Mouse (Mus musculus) hindbrain, embryonic 13.5 days (tissue): ENCODE results near the gene Vtn. TPM values are rescaled to one million over a fixed set of nuclear protein-coding genes. Genes with fewer than 3 reads are reported as not detected.

Source experiments
- ATAC-seq: fragments of 200-750 bp; cut with Nextera tagmentation; 2 replicates; pipeline ENCODE4 v1.8.0; 2017; ENCODE audit warnings: moderate TSS enrichment; ENCODE audit not compliant: low FRiP score
- H3K27ac ChIP-seq: fragments of 300-500 bp; sonication (generic); 2 replicates; pipeline ENCODE4 v1.5.1; 2015; ENCODE audit warnings: inconsistent platforms, mild to moderate bottlenecking, moderate library complexity
- H3K27me3 ChIP-seq: fragments of 300-500 bp; sonication (generic); 2 replicates; pipeline ENCODE4 v1.6.1; 2015; ENCODE audit warnings: mild to moderate bottlenecking, inconsistent platforms
- H3K36me3 ChIP-seq: fragments of 300-500 bp; sonication (generic); 2 replicates; pipeline ENCODE4 v1.6.1; 2015; ENCODE audit warnings: mild to moderate bottlenecking, inconsistent platforms
- H3K4me1 ChIP-seq: fragments of 300-500 bp; sonication (generic); replicated peaks from 2 replicates; pipeline ENCODE4 v1.6.1; 2015; ENCODE audit warnings: inconsistent platforms
- H3K4me2 ChIP-seq: fragments of 300-500 bp; sonication (generic); 2 replicates; pipeline ENCODE4 v1.6.1; 2015; ENCODE audit warnings: inconsistent platforms, mild to moderate bottlenecking, moderate library complexity
- H3K4me3 ChIP-seq: fragments of 300-500 bp; sonication (generic); 2 replicates; pipeline ENCODE4 v1.5.1; 2015; ENCODE audit warnings: mild to moderate bottlenecking, inconsistent platforms
- H3K9ac ChIP-seq: fragments of 300-500 bp; sonication (generic); 2 replicates; pipeline ENCODE4 v1.6.1; 2015; ENCODE audit warnings: mild to moderate bottlenecking, inconsistent platforms
- H3K9me3 ChIP-seq: fragments of 300-500 bp; sonication (generic); 2 replicates; pipeline ENCODE4 v1.6.1; 2016; ENCODE audit warnings: inconsistent platforms
- WGBS: fragments of 180-500 bp; shearing (Covaris S2); methylation state at CpG from one replicate; pipeline ENCODE4 v1.1.7; 2015; 5-methylcytosine and 5-hydroxymethylcytosine counted together
- polyA plus RNA-seq: library from polyadenylated mRNA; unstranded; fragments of >200 nt; fragmentation: Nextera tagmentation; extraction: Ambion mirVana; gene quantifications from 2 replicates; pipeline ENCODE4 v1.2.1, GENCODE M21; 2015

Vtn gene
- polyA plus RNA-seq, 1 experiment from 2014 or later, result 171 TPM

GRCm38 (mm10) chr11:78467515-78467914, 31.4 kb upstream of the Vtn start:
- 91% methylated on average over 7 of the region's 7 CpGs for WGBS
- Histone ChIP-seq H3K27me3 (no peaks in the 10 kb centered on the region), H3K27ac (no peak overlapping the region), H3K4me3 (no peak overlapping the region), H3K36me3 (peaks cover 22% of the 10 kb centered on the region), H3K9me3 (no peaks in the 10 kb centered on the region), H3K9ac (no peak overlapping the region), H3K4me1 (peaks cover 16% of the 10 kb centered on the region), H3K4me2 (no peak overlapping the region)
- no peak for ATAC-seq

DNA sequence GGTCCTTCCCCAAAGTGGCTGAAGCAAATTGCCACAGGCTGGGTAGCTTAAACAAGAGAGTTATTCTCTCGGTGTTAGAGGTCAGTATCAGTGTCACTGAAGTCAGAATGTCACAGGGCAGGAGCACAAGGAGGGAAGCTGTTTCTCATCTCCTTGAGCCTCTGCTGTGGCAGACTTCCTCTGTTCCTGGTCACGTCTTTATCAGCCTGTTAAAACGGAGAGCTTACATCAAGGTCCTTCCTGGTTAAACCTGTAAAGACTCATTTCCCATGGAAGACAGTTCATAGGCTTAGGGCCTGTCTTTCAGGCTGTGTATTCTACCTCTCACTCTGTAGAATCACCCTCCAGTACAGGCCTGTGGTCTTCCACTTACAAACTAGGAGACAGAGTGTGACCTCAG, 31.0 kb upstream of the Vtn start:
- Histone ChIP-seq H3K27me3 (no peaks in the 10 kb centered on the region), H3K4me2 (no peak overlapping the region), H3K36me3 (peaks cover 26% of the 10 kb centered on the region), H3K27ac (no peak overlapping the region), H3K4me1 (peaks cover 16% of the 10 kb centered on the region), H3K4me3 (no peak overlapping the region), H3K9me3 (no peaks in the 10 kb centered on the region), H3K9ac (no peak overlapping the region)
- 69% methylated on average over 3 of the region's 3 CpGs for WGBS
- no peak for ATAC-seq

- WGBS, result 89% methylated on average over 10 of the region's 10 CpGs
- Histone ChIP-seq H3K9ac (no peak overlapping the region), H3K27ac (no peak overlapping the region), H3K36me3 (peaks cover 51% of the 10 kb centered on the region), H3K4me3 (no peak overlapping the region), H3K4me2 (no peak overlapping the region), H3K4me1 (peaks cover 4% of the 10 kb centered on the region), H3K9me3 (no peaks in the 10 kb centered on the region), H3K27me3 (no peaks in the 10 kb centered on the region)
- ATAC-seq, result no peak
These were observed 27.4 kb upstream of the Vtn start for GRCm38 (mm10) chr11:78471326-78472103.

GRCm38 (mm10) chr11:78475289-78475688, 23.6 kb upstream of the Vtn start:
- peaks cover 68% of the 10 kb centered on the region for H3K36me3 ChIP-seq
- H3K4me2 ChIP-seq, result no peak overlapping the region
- no peak for ATAC-seq
- H3K27me3 ChIP-seq, result no peaks in the 10 kb centered on the region
- H3K9me3 ChIP-seq, result no peaks in the 10 kb centered on the region
- no peak overlapping the region for H3K4me3 ChIP-seq
- H3K27ac ChIP-seq, result no peak overlapping the region
- WGBS, result 78% methylated on average over 3 of the region's 3 CpGs
- no peak overlapping the region for H3K9ac ChIP-seq
- H3K4me1 ChIP-seq, result no peaks in the 10 kb centered on the region

GRCm38 (mm10) chr11:78483639-78484038, 15.3 kb upstream of the Vtn start:
- WGBS, result 64% methylated on average over 7 of the region's 7 CpGs
- H3K36me3 ChIP-seq, result peaks cover 92% of the 10 kb centered on the region
- ATAC-seq, result no peak

DNA sequence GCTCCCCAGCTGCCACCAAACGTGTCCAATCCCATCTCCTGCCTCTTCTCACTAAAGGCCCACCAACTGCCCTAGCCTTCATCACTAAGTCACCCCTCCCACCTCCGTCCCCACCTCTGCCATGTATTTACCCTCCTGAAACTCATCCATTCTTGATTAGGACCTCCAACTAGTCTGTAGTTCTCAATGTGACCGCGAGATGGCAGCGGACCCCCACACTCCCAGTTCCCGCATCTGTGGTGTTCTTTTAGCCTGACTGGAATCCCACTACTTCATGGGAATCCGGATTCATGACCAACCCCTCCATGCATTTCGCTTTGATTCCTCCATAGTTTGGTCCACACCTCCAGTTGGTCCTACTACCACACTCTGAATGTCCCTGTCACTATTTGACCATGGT, 10.7 kb upstream of the Vtn start:
- 6% methylated on average over 8 of the region's 8 CpGs for whole genome bisulfite sequencing
- H3K4me3 ChIP-seq, result no peak overlapping the region
- H3K9ac ChIP-seq, result no peak overlapping the region
- peaks cover 13% of the 10 kb centered on the region for H3K4me1 ChIP-seq
- H3K36me3 ChIP-seq, result peaks cover 52% of the 10 kb centered on the region
- no peaks in the 10 kb centered on the region for H3K9me3 ChIP-seq
- no peak overlapping the region for H3K4me2 ChIP-seq
- ATAC-seq, result no peak
- H3K27me3 ChIP-seq, result peaks cover 55% of the 10 kb centered on the region
- H3K27ac ChIP-seq, result no peak overlapping the region

More at GRCm38 (mm10) chr11:78483639-78484038, 15.3 kb upstream of the Vtn start:
- Histone ChIP-seq H3K9ac (no peak overlapping the region), H3K4me1 (no peaks in the 10 kb centered on the region), H3K4me2 (no peak overlapping the region), H3K27me3 (peaks cover 19% of the 10 kb centered on the region), H3K27ac (no peak overlapping the region), H3K4me3 (no peak overlapping the region), H3K9me3 (no peaks in the 10 kb centered on the region)

DNA sequence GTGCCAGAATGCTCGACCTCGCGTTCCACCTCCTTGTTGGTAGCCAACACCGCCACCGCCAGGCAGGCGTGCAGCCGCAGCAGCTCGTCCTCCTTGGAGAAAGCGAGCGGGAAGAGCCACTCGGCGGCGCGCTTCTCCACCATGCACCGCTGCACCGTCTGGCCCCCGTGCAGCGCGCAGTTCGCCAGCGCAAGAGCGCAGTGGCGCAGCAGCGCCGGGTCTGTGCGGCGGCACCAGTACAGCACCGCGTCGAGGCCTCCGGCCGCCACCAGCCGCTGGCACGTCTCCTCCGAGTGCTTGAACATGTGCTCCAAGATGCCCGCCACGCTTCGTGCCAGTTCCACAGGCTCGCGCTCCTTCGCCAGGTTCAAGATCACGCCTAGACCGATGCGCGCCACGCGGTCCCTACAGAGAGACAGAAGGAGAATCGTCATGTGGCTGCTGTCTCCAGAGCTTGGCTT, 8.1 kb upstream of the Vtn start:
- WGBS, result 10% methylated on average over 47 of the region's 48 CpGs
- no peaks in the 10 kb centered on the region for H3K9me3 ChIP-seq

GRCm38 (mm10) chr11:78495904-78496303, 3.0 kb upstream of the Vtn start:
- peak overlapping the region; percentile 71 for H3K4me2 ChIP-seq
- no peaks in the 10 kb centered on the region for H3K9me3 ChIP-seq
- no peak overlapping the region for H3K27ac ChIP-seq
- peaks cover 48% of the 10 kb centered on the region for H3K27me3 ChIP-seq
- H3K36me3 ChIP-seq, result no peaks in the 10 kb centered on the region
- peak overlapping the region; percentile 94 for H3K9ac ChIP-seq
- H3K4me1 ChIP-seq, result peaks cover 41% of the 10 kb centered on the region
- H3K4me3 ChIP-seq, result peak overlapping the region; percentile 73
- ATAC-seq, result no peak
- WGBS, result 9% methylated on average over 6 of the region's 6 CpGs

More for the DNA sequence above, 8.1 kb upstream of the Vtn start:
- Histone ChIP-seq H3K4me2 (peak overlapping the region; percentile 54), H3K4me3 (peak overlapping the region; percentile 32), H3K4me1 (peaks cover 32% of the 10 kb centered on the region), H3K36me3 (peaks cover 27% of the 10 kb centered on the region), H3K27ac (peak overlapping the region; percentile 50), H3K27me3 (peaks cover 69% of the 10 kb centered on the region), H3K9ac (peak overlapping the region; percentile 62)
- peak; percentile 81 for ATAC-seq

DNA sequence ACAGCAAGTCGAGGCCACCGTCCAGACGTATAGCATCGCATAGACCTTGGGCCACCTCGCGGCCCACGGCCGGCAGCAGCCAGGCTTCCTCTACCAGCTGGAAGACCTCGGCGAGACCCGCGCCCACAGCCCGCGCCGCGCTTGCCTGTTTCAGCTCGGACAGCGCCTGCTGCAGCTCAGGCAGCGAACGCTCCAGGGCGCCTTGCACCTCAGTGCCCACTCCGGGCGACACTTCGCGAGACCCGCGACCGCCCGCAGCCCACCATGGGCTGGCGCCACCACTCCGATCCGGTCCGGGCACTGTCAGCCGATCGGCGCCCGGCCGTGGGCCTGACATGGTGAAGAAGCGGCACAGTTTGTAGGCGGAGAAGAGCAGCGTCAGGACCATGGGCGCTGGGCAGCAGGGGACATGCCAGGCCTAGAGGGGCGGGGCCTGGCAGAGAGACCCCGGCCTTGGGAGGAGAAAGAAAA, 1.8 kb upstream of the Vtn start:
- peak overlapping the region; percentile 94 for H3K9ac ChIP-seq
- H3K27ac ChIP-seq, result peak overlapping the region; percentile 96
- H3K9me3 ChIP-seq, result no peaks in the 10 kb centered on the region
- WGBS, result under 1% methylated on average over 44 of the region's 44 CpGs
- H3K4me2 ChIP-seq, result peak overlapping the region; percentile 71
- H3K36me3 ChIP-seq, result no peaks in the 10 kb centered on the region
- H3K27me3 ChIP-seq, result peaks cover 47% of the 10 kb centered on the region
- H3K4me1 ChIP-seq, result peaks cover 37% of the 10 kb centered on the region
- peak; percentile 86 for ATAC-seq
- peak overlapping the region; percentile 73 for H3K4me3 ChIP-seq

- Histone ChIP-seq H3K4me1 (peaks cover 37% of the 10 kb centered on the region), H3K27ac (peak within 1 kb of the TSS; percentile 96), H3K9me3 (no peaks in the 10 kb centered on the region), H3K27me3 (peaks cover 41% of the 10 kb centered on the region), H3K36me3 (no peaks in the 10 kb centered on the region), H3K4me3 (peak within 1 kb of the TSS; percentile 73), H3K9ac (peak within 1 kb of the TSS; percentile 94), H3K4me2 (peak within 1 kb of the TSS; percentile 71)
- ATAC-seq, result peak; percentile 97
- 4% methylated on average over 35 of the region's 36 CpGs for WGBS
These were observed 1.1 kb upstream of the Vtn start, which contains the start of gene Sarm1 for GRCm38 (mm10) chr11:78497544-78498522. Sarm1 (minus strand) TSS chr11:78497754.

- H3K4me2 ChIP-seq, result peak overlapping the region; percentile 6
These were observed 652 bp downstream of the Vtn start for GRCm38 (mm10) chr11:78499543-78499942.

More at GRCm38 (mm10) chr11:78499543-78499942, 652 bp downstream of the Vtn start:
- H3K4me1 ChIP-seq, result peaks cover 31% of the 10 kb centered on the region
- WGBS, result 56% methylated on average over 16 of the region's 16 CpGs
- peaks cover 35% of the 10 kb centered on the region for H3K27me3 ChIP-seq
- peak overlapping the region; percentile 19; the same call in 1 of the 2 replicates for H3K27ac ChIP-seq
- H3K9ac ChIP-seq, result 0 out of 2 replicates have a peak overlapping the region, but pooled peaks have one; percentile 53
- no peaks in the 10 kb centered on the region for H3K36me3 ChIP-seq
- no peaks in the 10 kb centered on the region for H3K9me3 ChIP-seq
- ATAC-seq, result no peak
- peak overlapping the region; percentile 18 for H3K4me3 ChIP-seq
